19 mouse cellular contexts compared by ENCODE assay signal in genomic region chr16:94798241-94798640, GRCm38 (mm10).
DNase-seq lines count a peak whose midpoint lies in the region; ATAC-seq and TF ChIP-seq lines count a peak whose summit lies in the region.
"Had no signal": no experiment of that assay in that cellular context is flagged by ENCODE, and none has a peak within 500 bp of the region (broad histone marks: within the 10 kb centered on the region; RNA-seq: fewer than 3 reads in every experiment).

No protein-coding gene starts in this region.

- ATAC-seq in neural tube, embryonic 13.5 days (ENCODE audit: low read depth) = no peak
- ATAC-seq in kidney, embryonic 14.5 days (ENCODE audit: low FRiP score, low TSS enrichment) = no peak
- ATAC-seq: forebrain, embryonic 13.5 days; forebrain, embryonic 15.5 days; forebrain, postnatal 0 days had no signal

- TF ChIP-seq POLR2A in lung, adult 2 months (IDR thresholded peaks at IDR 0.05; ENCODE audit: borderline replicate concordance, extremely low read depth, low read depth, low read length) = no peak

- no peak for TF ChIP-seq CTCF in lung, adult 2 months (IDR thresholded peaks at IDR 0.05; ENCODE audit: insufficient read depth, low read length)

- no peaks in the 10 kb centered on the region for H3K27me3 ChIP-seq in neural tube, embryonic 13.5 days
- H3K27me3 ChIP-seq in kidney, embryonic 14.5 days (ENCODE audit: control insufficient read depth, insufficient read depth, low read length) = no peaks in the 10 kb centered on the region
- H3K27me3 ChIP-seq: embryonic facial prominence, embryonic 12.5 days; forebrain, embryonic 13.5 days; forebrain, embryonic 15.5 days had no signal

- 0 out of 2 replicates have a peak overlapping the region, but pooled peaks have one; percentile 18 for H3K4me2 ChIP-seq in neural tube, embryonic 13.5 days
- H3K4me2 ChIP-seq in kidney, embryonic 14.5 days (replicated peaks; ENCODE audit: low read depth, low read length) = no peak overlapping the region
- H3K4me2 ChIP-seq: embryonic facial prominence, embryonic 12.5 days; forebrain, embryonic 13.5 days; forebrain, embryonic 15.5 days had no signal

- no peak for DNase-seq in neural tube, embryonic 10.5 days (ENCODE audit: extremely low spot score, low spot score)
- DNase-seq in ES-E14 (ENCODE audit: low read depth, low spot score) = peak; percentile 49
- peak; percentile 77 for DNase-seq in ZHBTc4 (ENCODE audit: low read depth, low spot score)
- no peak for DNase-seq in lung, adult 2 months
- no peak for DNase-seq in left cerebral cortex, adult 18-20 months (ENCODE audit: low spot score in 2 of 2)
- DNase-seq: adrenal gland, adult 8-10 months; adrenal gland, postnatal 14 days; adrenal gland, postnatal 36 days; cerebellum, adult 11-12 months; cerebellum, adult 2 months; cerebellum, adult 9-10 months; cerebellum, postnatal 10 days; forebrain, postnatal 0 days had no signal

- no peak overlapping the region for H3K9ac ChIP-seq in neural tube, embryonic 13.5 days
- no peak overlapping the region for H3K9ac ChIP-seq in ES-E14 (ENCODE audit: insufficient read depth, low read depth, low read length, poor library complexity, severe bottlenecking)
- no peak overlapping the region for H3K9ac ChIP-seq in kidney, embryonic 14.5 days (ENCODE audit: low read depth, low read length)
- H3K9ac ChIP-seq: embryonic facial prominence, embryonic 12.5 days; forebrain, embryonic 13.5 days; forebrain, embryonic 15.5 days; forebrain, postnatal 0 days had no signal

- no peaks in the 10 kb centered on the region for H3K36me3 ChIP-seq in neural tube, embryonic 13.5 days
- H3K36me3 ChIP-seq in ES-E14 (ENCODE audit: control insufficient read depth, insufficient read depth, low read length, poor library complexity, severe bottlenecking) = no peaks in the 10 kb centered on the region
- H3K36me3 ChIP-seq in kidney, embryonic 14.5 days (ENCODE audit: control insufficient read depth, insufficient read depth, low read length) = no peaks in the 10 kb centered on the region
- H3K36me3 ChIP-seq: embryonic facial prominence, embryonic 10.5 days; embryonic facial prominence, embryonic 12.5 days; forebrain, embryonic 15.5 days had no signal

- no peak overlapping the region for H3K4me3 ChIP-seq in neural tube, embryonic 13.5 days
- no peak overlapping the region for H3K4me3 ChIP-seq in ES-E14 (ENCODE audit: insufficient read depth in 1 of 2, low read depth in 1 of 2, low read length in 2 of 2, poor library complexity in 1 of 2, severe bottlenecking in 1 of 2)
- H3K4me3 ChIP-seq in lung, adult 2 months (replicated peaks; ENCODE audit: extremely low read depth, low read depth, low read length) = no peak overlapping the region
- no peak overlapping the region for H3K4me3 ChIP-seq in kidney, embryonic 14.5 days (ENCODE audit: low read length)
- H3K4me3 ChIP-seq: embryonic facial prominence, embryonic 10.5 days; embryonic facial prominence, embryonic 12.5 days; forebrain, embryonic 13.5 days; forebrain, embryonic 15.5 days had no signal

- WGBS in neural tube, embryonic 13.5 days = 71% methylated on average over 9 of the region's 12 CpGs
- 83% methylated on average over 9 of the region's 12 CpGs for WGBS in lung, adult 2 months
- WGBS in kidney, embryonic 14.5 days = 88% methylated on average over 11 of the region's 12 CpGs

- in situ Hi-C loops in ES-E14 (cut with MboI; ENCODE audit: low sequenced_read_pairs in 2 of 2, unreplicated experiment in 2 of 2) = no loop called here

- H3K9me3 ChIP-seq in neural tube, embryonic 13.5 days = 0 out of 2 replicates have a peak, but pooled peaks cover 3% of the 10 kb centered on the region
- H3K9me3 ChIP-seq in ES-E14 (ENCODE audit: control insufficient read depth, insufficient read depth, low read depth, low read length) = no peaks in the 10 kb centered on the region
- H3K9me3 ChIP-seq in kidney, embryonic 14.5 days (ENCODE audit: control insufficient read depth, low read length) = no peaks in the 10 kb centered on the region
- H3K9me3 ChIP-seq: embryonic facial prominence, embryonic 10.5 days; embryonic facial prominence, embryonic 12.5 days; forebrain, embryonic 13.5 days; forebrain, embryonic 15.5 days had no signal

- 0 out of 2 replicates have a peak, but pooled peaks cover 4% of the 10 kb centered on the region for H3K4me1 ChIP-seq in neural tube, embryonic 13.5 days (replicated peaks)
- peaks cover 0 to 6% of the 10 kb centered on the region in 2 experiments; a peak in 1 of 4 replicates for H3K4me1 ChIP-seq in ES-E14 (ENCODE audit: control insufficient read depth in 2 of 2, insufficient read depth in 2 of 2, low read length in 2 of 2, poor library complexity in 1 of 2)
- no peaks in the 10 kb centered on the region for H3K4me1 ChIP-seq in lung, adult 2 months (ENCODE audit: control insufficient read depth, insufficient read depth, low read length)
- no peaks in the 10 kb centered on the region for H3K4me1 ChIP-seq in kidney, embryonic 14.5 days (ENCODE audit: control insufficient read depth, insufficient read depth, low read length)
- H3K4me1 ChIP-seq: embryonic facial prominence, embryonic 12.5 days; forebrain, embryonic 13.5 days; forebrain, embryonic 15.5 days had no signal

- H3K27ac ChIP-seq in neural tube, embryonic 13.5 days (replicated peaks) = no peak overlapping the region
- H3K27ac ChIP-seq in ES-E14 (ENCODE audit: insufficient read depth, low read depth, low read length, poor library complexity, severe bottlenecking) = no peak overlapping the region
- no peak overlapping the region for H3K27ac ChIP-seq in kidney, embryonic 14.5 days (ENCODE audit: low read depth, low read length)
- H3K27ac ChIP-seq: embryonic facial prominence, embryonic 10.5 days; embryonic facial prominence, embryonic 12.5 days; forebrain, embryonic 13.5 days; forebrain, embryonic 15.5 days had no signal

TF ChIP-seq in ES-E14, 5 proteins besides CTCF, POLR2A, EP300 and RAD21:
- TF ChIP-seq MAFK (IDR thresholded peaks at IDR 0.05; ENCODE audit: insufficient read depth, low read depth, low read length) (no peak), HCFC1 (IDR thresholded peaks at IDR 0.05; ENCODE audit: borderline replicate concordance, insufficient read depth, low read length) (no peak), CHD2 (IDR thresholded peaks at IDR 0.05; ENCODE audit: low read depth, low read length) (no peak), ZNF384 (IDR thresholded peaks at IDR 0.05; ENCODE audit: low read depth, low read length) (no peak), ZC3H11A (IDR thresholded peaks at IDR 0.05; ENCODE audit: borderline replicate concordance, low read depth, low read length) (no peak)

Comparison
In these comparisons a context has a peak if more than half of its experiments do, and no peak if none do; other contexts are left out.
1. DNase-seq: peak in ES-E14 (single experiment) and ZHBTc4 (single experiment); none in neural tube, embryonic 10.5 days (single experiment), lung, adult 2 months (single experiment) and left cerebral cortex, adult 18-20 months (0 of 2).